Mouse (Mus musculus) erythroid progenitor cell, adult 5-6 weeks (primary cell): Measurements from ENCODE around the gene Ssbp3. TPM values are rescaled to one million over a fixed set of nuclear protein-coding genes. Genes with fewer than 3 reads are reported as not detected.

Experiments
- ATAC-seq: replicated peaks from 2 replicates; pipeline ENCODE4 v1.8.0; 2016; ENCODE audit warnings: moderate number of reproducible peaks, mild to moderate bottlenecking, moderate TSS enrichment, inconsistent platforms; ENCODE audit not compliant: poor library complexity, low FRiP score, severe bottlenecking
- total RNA-seq, 2 experiments: library from RNA; stranded (forward) in 1 of 2; stranded (reverse) in 1 of 2; fragments of 150-400 nt in 1 of 2; fragments of 186-747, 209-891 nt in 1 of 2; gene quantifications; 2 replicates each; pipeline versions ENCODE4 v1.2.3 to v1.2.4; 2015 to 2017; ENCODE audit warnings: low replicate concordance in 2 of 2

The Ssbp3 gene
- total RNA-seq, 2 experiments from 2014 or later, result 104 to 181 TPM

DNA sequence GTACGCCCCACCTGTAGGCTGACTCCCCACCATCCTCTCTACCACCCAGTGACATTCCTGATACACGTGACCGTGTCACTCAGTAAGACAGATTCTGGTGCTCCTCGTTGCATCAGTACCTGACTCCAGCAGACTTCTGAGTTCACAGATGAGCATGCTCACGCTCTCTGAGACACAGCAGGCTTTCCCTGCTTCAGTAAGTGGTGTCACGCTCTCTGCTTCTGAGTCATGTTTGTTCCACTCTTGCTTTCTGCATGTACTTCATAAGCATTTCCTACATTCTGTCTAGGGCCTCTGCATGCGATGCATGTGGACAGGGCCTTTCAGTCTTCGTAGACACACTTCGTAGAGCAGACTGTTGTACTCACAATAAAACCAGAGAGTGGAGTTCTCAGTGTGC lies 161.8 kb downstream of the Ssbp3 start:
- no peak for ATAC-seq

DNA sequence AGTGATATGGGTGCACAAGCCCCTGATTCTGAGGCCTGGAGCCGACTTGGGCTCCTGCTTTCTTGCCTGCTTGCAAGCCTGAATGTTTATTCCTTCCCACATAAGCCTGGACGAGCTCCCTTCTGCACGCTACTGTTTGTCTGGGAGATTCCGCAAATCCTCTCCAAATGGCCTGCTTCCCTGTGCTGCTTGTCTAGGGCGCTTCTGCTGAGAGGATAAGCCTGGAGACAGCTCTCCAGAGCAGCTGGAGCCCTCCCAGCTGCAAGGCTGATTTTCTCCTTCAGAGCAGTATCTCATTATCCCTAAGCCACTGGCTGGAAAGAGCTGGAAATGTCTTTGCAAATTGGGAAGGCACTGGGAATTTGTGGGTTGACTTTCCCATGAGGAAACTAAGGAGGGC lies 165.0 kb downstream of the Ssbp3 start:
- ATAC-seq, result no peak

DNA sequence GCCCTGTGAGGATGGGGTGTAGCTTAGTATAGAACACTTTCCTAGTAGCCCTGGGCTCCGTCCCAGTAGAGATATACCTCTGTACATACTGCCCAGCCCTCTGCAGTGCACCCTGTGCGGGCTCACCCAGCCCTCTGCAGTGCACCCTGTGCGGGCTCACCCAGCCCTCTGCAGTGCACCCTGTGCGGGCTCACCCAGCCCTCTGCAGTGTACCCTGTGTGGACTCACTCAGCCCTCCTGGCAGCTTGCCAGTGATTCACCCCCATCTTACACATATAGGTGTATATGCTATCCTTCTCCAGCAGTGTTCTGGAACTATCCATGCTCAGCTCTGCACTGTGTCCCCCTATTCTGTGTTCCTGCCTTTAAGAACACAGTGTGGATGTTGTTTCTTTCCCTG lies 168.4 kb downstream of the Ssbp3 start:
- no peak for ATAC-seq

DNA sequence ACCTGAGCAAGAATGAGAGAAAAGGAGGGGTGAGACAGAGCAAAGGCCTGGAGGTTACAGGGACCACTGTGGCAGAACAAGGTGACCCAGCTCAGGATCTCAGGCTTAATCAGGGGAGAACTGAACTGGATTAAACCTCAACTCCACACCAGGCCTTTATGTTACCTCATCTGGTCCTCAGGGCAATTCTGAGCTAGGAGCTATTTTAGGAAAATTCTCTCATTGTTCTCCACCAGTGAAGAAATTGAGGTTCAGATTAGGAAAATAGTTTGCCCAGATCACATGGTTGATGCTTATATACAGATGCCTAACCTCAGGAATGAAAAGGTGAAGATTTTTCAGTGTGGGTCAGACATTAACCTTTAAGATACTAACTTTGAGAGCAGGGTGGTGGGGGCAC lies 169.2 kb downstream of the Ssbp3 start:
- ATAC-seq, result no peak

DNA sequence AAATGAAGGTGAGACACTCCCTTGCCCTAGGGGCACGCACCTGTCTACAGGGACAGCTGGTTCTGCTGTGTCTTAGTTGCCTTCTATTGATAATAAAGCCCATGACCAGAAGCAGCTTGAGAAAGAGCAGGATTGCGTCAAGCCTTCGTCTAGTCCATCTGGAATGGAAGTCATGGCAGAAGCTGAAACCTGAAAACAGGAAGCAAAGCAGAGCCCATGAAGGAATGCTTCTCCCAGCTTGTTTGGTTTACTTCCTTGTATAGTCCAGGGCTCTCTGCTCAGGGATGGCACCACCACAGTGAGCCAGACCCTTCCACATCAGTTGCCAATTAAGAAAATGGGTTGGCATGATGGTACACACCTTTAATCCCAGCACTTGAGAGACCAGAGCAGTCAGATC lies 171.7 kb downstream of the Ssbp3 start:
- no peak for ATAC-seq

DNA sequence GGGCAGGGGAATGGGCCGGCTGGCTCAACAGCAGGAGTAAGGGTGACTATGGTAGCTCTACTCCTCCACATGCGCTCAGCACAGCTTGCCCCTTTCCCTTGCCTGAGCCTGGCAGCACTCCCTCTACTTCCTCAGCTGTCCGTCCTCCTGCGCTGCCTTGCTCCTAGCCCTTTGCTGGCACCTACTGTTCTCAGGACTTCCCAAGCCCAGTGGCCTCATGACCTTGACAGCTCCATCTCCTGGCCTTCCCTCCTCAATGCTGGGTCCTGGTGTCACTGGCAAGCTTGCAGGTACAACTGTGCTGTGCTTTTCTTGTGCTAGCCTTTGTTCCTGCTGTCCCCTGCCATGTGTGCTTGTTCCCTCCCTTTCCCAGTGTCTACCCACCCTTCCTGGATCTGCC lies 172.6 kb downstream of the Ssbp3 start:
- no peak for ATAC-seq

DNA sequence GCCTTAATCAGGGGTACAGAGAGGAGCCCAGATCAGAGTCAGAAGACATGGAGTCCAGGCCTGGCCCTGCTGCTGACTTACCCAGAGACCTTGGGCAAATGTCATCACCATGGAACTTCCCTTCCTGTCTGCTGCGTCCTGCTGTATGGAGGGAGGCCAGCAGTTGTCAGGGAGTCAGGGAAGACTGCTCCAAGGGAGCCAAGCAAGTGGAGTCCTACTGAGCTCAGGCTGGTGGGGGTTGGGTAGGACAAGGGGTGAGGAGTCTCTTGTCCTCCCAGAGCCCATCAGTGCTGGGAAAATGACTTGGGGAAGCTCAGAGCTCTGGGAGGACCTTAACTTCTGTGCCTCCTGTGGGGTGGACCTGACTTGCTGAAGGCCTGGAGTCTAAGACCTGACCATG lies 173.8 kb downstream of the Ssbp3 start:
- no peak for ATAC-seq

DNA sequence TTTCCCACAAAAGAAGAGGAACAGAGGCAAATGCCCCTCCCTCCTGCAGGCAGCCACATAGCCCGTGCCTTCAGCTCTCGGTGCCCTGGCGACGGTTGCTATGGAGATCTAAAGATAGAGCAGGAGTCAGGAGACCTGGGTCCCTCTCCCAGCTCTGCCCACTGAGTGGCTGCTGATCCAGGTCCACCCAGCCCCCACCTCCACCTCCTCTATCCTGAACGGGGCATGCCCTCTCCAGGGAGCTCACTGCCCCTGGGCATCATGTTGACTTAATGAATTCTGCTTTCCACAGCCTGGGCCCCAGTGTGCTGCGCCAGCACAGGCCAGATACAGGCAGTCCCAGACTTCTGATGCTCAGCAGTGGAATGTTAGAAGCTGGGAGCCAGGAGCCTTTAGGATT lies 174.4 kb downstream of the Ssbp3 start:
- no peak for ATAC-seq

DNA sequence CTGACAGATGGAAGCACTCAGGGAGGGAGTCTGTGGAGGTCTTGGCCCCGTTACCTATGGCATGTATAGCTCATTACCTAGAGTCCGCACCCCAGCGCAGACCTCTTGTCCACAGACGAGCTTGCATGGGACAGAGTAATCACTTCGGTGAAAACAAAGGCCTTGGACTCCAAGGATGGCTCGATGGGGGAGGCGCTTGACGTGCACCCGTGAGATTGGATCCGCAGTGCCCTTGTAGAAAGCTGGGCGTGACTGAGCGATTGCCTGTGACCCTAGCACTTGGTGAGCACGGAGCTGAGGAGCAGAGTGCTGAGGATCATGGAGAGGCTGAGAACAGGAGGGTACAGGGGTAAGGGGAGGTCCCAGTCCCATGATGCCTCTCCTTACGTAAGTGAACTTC lies 181.2 kb downstream of the Ssbp3 start:
- no peak for ATAC-seq

DNA sequence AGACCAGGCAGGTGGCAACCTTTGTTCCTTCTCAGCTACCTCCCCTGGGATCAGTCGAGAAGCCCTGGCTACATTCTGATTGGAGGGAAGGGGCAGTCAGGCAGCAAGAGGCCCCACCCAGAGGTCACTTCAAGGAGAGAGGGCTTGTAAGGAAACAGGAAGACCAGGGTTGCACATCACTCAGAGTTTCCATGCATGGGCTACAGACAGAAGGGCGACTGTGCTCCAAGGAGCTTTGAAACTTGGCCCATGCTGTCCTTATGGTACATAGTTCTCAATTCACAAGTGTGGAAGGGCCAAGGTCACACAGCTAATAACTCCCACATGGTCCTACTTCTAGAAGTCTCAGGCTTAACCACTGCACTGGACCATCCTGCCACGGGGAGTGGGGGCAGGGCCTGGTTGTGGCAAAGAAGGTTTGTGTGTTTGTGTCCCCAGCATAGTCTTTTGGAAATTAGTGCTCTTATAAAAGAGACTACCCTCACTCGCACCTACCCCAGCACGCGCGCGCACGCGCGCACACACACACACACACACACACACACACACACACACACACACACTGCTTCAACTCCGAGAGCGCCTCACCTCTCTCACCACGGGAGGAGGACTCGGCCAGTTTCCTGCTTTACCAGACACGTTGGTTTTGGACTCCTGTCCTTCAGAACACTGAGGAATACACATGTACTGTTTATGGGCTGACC lies 184.1 kb downstream of the Ssbp3 start:
- no peak for ATAC-seq

DNA sequence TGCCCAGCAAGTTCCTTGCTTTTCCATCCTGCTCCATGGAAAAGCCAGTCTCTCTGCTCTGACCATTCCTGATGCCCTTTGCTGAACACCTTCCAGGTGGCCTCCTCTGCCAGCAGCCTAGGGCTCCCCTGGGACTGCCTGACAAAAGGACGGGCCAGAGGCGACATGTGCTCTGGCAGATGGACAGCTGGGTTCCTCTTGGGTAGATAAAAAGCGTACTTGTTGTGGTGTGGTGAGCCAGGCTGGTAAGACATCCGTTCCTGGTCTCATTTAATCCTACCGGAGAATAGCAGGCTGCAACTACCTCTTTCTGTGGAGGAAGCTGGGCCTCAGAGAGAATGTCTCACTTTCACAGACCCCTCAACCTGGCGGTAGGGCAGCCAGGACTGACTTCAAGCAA lies 185.5 kb downstream of the Ssbp3 start:
- ATAC-seq, result no peak

DNA sequence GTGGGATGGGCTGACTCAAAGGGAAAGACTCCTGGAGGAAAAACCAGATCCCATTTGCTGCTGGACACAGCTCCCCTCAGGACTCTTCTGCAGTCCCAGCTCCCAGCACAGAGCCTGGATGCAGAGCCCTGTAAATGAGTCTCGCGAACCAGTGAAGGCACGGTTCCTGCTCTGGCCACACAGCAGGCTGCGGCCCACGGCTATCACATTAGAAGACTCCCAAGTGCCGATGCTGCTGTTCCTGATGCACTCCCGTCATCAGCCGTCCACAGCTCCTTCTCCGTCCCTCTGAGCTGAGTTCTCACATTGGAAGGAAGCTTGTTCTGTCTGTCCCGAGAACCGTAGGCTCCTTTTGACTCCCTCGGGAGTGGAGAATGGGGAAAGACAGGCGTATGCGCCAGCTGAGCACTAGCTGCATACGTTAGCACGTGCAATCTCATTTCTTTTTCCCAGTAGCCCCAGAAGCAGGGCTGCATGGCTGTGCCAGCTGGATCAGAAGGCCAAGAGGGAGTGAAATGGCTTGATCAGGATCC lies 186.4 kb downstream of the Ssbp3 start, which contains the start of gene Cdcp2:
Cdcp2 (plus strand) TSS at position 51 of the 533 bp plus-strand sequence.
- no peak for ATAC-seq

DNA sequence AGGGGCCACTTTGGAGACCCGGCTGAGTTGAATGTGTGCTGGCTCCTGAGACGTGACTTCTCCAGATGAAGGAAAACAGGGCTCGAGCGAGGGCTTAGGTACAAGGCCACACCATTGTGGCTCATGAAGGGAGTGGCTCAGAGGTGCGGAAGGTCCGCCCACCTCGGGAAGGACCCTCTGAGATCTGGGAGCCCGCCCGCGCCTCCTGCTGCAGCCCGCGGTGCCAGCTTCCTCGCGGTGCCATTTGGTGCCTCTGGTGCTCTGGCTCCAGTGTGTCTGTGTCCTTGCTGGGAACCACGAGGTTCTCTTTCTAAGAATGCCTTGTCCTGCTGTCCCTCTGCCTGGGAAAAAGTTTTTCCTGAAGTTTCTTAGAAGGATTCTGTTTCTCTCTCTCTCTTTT lies 187.4 kb downstream of the Ssbp3 start:
- no peak for ATAC-seq

DNA sequence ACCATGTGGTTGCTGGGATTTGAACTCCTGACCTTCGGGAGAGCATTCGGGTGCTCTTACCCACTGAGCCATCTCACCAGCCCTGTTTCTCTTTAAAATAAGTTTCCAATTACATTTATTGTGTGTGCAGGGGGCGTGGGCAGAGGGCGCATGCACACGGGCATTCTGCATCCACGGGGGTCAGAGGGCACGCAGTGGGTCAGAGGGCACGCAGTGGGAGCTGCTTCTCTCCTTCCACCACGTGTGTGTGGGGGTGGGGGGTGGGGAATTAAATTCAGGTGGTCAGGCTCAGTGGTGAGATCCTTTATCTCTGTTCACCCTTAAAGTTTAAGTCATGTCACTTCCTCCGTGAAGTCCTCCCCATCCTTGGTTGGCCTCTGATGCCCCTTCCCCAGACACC lies 187.9 kb downstream of the Ssbp3 start:
- ATAC-seq, result no peak

DNA sequence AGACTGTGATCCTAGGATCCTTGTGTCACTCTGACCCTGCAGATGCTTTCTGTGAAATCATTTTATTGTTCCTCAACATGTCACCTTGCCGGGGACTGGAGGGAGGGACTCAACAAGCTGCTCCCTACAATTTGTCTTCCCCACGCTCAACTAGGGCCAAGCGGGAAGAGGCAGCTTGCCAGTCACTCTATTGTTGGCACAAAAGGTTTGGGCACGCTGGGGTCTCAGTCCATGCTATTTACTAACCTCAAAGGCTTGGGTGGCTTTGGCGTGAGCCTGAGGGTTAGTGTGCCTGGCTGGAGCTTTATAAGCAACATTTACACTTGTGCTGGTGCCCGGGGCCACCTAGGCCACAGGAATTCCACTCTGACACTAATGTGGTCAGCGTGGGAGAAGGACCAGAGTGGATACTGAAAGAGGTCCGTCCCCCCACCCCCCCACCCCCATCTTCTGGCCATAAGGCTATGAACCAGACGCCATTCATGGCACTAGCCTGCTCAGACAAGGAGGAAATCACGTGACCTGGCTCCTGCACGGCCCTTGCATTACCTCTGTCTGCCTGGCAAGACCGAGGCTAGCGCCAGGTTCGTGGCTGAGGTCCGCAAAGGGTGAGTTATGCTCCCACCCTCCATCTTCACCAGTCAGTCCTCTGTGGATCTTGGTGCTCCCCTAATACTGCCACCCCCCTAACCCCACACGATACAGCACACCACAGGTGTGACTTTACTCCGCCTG lies 188.5 kb downstream of the Ssbp3 start:
- no peak for ATAC-seq

Other genes with a start within 250 kb of the Ssbp3 start
- 17.2 and 25.9 TPM in 2 replicates for gene Ttc4, start 231.8 kb upstream of the Ssbp3 start, total RNA-seq (2015; ENCODE audit: low replicate concordance)
- 39.9 and 50.4 TPM in 2 replicates for gene Ttc4, start 231.8 kb upstream of the Ssbp3 start, total RNA-seq (2017; ENCODE audit: low replicate concordance)
- not detected in 2 replicates for gene Mroh7, start 179.8 kb upstream of the Ssbp3 start, total RNA-seq (2015; ENCODE audit: low replicate concordance)
- not detected in 2 replicates for gene Mroh7, start 179.8 kb upstream of the Ssbp3 start, total RNA-seq (2017; ENCODE audit: low replicate concordance)
- gene Fam151a, start 176.8 kb upstream of the Ssbp3 start, total RNA-seq (2015; ENCODE audit: low replicate concordance), result not detected in 2 replicates
- gene Fam151a, start 176.8 kb upstream of the Ssbp3 start, total RNA-seq (2017; ENCODE audit: low replicate concordance), result not detected in 2 replicates
- 4.2 and 6.8 TPM in 2 replicates for gene Acot11, start 105.7 kb upstream of the Ssbp3 start, total RNA-seq (2015; ENCODE audit: low replicate concordance)
- gene Acot11, start 105.7 kb upstream of the Ssbp3 start, total RNA-seq (2017; ENCODE audit: low replicate concordance), result 4.5 and 5.3 TPM in 2 replicates
- gene Mrpl37, start 156.2 kb downstream of the Ssbp3 start, total RNA-seq (2015; ENCODE audit: low replicate concordance), result 13.4 and 24.9 TPM in 2 replicates
- 11.0 and 14.3 TPM in 2 replicates for gene Mrpl37, start 156.2 kb downstream of the Ssbp3 start, total RNA-seq (2017; ENCODE audit: low replicate concordance)
- 0.36 TPM in 1 of 2 replicates, not detected in the other for gene Cyb5rl, start 156.3 kb downstream of the Ssbp3 start, total RNA-seq (2015; ENCODE audit: low replicate concordance)
- gene Cyb5rl, start 156.3 kb downstream of the Ssbp3 start, total RNA-seq (2017; ENCODE audit: low replicate concordance), result 0.15 TPM in 1 of 2 replicates, not detected in the other
- not detected in 2 replicates for gene Cdcp2, start 186.2 kb downstream of the Ssbp3 start, total RNA-seq (2015; ENCODE audit: low replicate concordance)
- not detected in 2 replicates for gene Cdcp2, start 186.2 kb downstream of the Ssbp3 start, total RNA-seq (2017; ENCODE audit: low replicate concordance)